Mouse (Mus musculus) left cerebral cortex, adult 8-10 months (tissue): ENCODE results near the gene Aff3. TPM values are rescaled to one million over a fixed set of nuclear protein-coding genes. Genes with fewer than 3 reads are reported as not detected.

Experiments used
- DNase-seq, 2 experiments: peaks; one replicate each; pipeline ENCODE4 v3.0.0; 2022; ENCODE audit warnings: low spot score in 2 of 2
- total RNA-seq, 4 experiments: library from RNA; stranded (reverse); gene quantifications; 2 replicates each; pipeline ENCODE4 v1.2.4; 2022

Aff3 gene
- total RNA-seq, 4 experiments from 2014 or later, result 96.9 to 118 (median 107) TPM

DNA sequence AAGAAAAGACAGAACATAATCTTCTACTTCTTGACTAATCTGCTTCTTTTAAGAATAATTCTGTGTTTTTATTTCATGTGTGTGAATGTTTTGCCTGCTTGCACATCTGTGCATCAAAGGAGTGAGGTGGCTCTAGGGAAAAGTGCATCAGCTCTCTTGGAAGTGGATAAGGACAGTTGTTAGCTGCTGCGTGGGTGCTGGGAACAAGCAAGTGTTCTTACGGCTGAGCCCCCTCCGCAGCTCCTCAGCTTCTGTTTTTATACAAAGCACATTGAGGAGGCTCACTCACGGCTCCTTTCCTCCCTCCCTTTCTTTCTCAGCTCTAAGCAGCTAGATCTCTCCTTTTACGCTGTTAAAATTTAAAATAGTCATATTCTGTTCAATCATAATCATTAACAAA, 340.5 kb downstream of the Aff3 start:
- no peak for DNase-seq

DNA sequence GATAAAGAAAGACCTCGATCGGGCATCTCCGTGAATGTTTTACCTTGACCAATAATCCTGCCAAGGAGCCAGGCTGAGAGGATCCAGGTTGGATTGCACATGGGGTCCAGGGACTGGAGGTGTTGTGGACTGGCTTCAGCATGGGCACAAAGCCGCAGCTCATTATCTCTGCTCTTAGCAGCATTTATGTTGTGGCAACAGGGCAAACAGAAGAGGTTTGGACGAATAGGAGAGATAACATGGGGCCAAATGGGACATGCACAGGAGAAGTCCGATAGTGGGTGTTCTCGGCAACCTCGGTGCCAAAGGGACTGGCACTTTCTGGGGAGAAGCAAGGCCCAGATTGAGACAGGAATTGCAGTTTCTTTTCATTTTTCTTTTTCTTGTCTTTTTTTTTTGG, 342.9 kb downstream of the Aff3 start:
- no peak for DNase-seq

GRCm38 (mm10) chr1:38320971-38321305, 343.8 kb downstream of the Aff3 start:
- DNase-seq, result no peak

GRCm38 (mm10) chr1:38320126-38320970, 344.4 kb downstream of the Aff3 start:
- no peak for DNase-seq

DNA sequence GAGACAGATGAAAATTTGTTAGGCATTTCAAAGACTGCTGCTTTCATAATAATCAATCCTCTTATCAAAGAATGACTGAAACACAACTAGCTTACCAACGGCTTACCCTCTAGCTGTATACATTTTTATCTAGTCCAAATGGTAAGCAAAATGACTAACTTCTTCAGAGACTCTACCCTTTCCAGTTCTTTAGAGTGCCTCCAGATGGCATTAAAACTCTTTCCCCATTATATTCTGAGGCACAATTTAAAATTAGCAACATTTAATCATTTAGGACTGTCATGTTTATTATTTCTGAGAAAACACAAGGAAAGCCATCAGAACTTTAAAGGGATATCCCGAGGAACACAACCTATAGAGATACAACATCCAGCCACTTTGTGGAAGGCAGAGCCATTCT, 346.1 kb downstream of the Aff3 start:
- no peak for DNase-seq

DNA sequence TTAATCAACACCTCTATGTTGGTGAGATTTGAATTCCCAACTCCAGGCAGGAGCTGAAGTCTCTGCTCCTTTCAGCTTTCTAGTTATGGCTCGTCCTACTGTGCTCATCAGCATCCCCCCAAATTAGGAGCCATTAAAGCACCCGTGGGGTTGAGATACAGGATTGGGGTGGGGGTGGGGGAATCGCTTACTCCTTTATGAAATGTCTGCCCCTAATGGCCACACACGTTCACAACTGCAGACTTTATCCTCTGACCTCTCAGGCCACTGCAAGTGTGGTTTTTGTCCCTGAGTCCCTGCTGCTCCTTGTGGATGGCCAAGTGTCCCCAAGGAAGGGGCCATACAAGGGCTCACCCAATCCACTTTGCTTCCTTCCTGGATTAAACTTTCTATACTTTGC, 348.8 kb downstream of the Aff3 start:
- no peak for DNase-seq

GRCm38 (mm10) chr1:38310496-38310895, 354.3 kb downstream of the Aff3 start:
- no peak for DNase-seq

DNA sequence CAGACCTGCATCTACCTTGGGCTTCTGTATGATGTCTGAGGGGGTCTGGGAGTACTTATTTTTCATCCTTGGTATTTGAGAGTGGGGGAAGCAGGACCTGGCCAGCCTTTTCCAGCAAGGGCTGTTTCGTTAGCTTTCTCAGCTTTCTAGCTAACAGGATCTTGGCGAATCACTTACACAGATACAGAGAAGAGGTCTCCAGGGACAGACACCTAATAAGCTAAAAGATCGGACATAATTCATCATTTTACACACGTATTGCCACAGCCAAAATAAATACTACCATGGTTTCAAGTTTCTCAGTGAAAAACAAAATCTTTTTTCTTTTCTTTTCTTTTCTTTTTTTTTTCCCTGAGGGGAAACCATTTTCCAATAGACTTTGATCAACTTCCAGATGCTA, 354.7 kb downstream of the Aff3 start:
- DNase-seq, result no peak

DNA sequence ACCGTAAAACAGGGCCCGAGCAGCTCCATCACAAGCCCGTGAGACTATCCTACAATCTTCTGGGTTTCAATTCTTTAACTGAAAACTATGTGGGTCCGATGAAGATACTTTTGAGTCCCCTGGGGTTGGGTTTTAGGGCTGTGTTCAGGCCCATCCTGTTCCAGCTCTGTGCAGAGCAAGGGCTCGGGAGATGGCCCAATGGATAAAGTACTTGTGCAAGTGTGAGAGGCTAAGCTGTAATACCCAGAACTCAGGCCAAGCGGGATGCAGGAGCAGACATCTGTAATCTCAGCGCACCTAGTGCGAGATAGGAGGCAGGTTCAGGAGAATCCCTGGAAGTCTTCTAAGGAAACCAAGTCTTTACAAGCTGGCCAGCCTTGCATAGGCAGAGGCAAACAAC, 355.4 kb downstream of the Aff3 start:
- DNase-seq, result no peak

GRCm38 (mm10) chr1:38308705-38308996, 356.1 kb downstream of the Aff3 start:
- no peak for DNase-seq

- no peak for DNase-seq
Measured at GRCm38 (mm10) chr1:38307821-38308704, 356.7 kb downstream of the Aff3 start.

GRCm38 (mm10) chr1:38307234-38307633, 357.5 kb downstream of the Aff3 start:
- DNase-seq, result no peak

DNA sequence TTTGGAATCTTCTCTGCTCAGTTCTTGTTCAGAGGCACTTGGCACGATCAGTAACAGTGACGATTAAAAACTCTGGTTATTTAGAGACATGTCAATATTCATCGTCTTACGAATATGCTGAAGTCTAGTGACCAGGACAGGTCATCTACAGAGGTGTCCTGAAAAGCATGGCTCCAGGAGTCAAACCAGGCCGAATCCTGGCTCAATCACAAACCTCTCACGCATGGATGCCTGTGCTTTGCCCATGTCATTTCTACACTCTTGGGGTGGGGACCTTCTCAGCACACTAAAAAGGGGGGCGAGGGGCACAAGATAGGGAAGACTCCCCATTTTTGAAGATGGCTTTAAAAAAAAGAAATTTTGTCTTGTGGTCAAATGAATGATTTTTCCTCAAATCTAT, 358.6 kb downstream of the Aff3 start:
- no peak for DNase-seq

DNA sequence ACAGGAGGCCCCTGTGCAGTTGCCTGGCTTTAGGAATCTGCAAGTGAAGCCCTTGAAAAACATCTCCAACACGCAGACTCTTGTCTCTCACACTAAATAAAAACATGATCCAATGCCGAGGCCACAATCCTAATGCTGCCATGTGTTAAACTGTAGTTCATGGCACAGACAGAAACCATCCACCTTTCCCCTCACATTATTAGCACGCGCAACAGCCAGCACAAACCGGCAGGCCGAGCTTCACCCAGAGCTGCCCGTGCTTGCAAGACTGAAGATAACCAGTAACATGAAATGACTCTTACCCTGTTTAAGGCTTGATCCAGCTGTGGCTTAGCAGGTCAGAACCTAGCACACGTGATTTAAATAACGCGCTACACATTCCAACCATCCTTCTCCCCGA, 360.4 kb downstream of the Aff3 start:
- no peak for DNase-seq

DNA sequence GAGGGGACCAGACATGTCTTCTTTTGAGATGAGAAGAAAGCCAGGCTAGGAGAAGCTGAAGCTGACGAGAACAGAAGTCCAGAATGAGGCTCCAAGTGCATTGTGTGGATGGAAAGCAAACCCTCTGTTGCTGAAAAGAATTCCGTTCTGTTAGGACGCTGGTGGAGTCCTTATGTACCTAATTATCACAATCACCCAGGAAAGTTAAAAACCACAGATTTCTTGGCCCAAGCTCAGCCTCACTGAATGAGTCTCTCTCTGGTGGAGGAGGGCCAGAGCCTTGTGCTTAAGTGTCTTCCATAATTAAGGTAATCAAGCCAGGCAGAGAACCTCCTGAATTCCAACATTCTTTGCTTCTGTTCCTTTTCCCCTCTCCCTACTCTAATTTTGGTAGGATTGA, 366.5 kb downstream of the Aff3 start:
- DNase-seq, result no peak

- DNase-seq, result no peak
Measured at GRCm38 (mm10) chr1:38294906-38295305, 369.8 kb downstream of the Aff3 start.

GRCm38 (mm10) chr1:38294336-38294695, 370.4 kb downstream of the Aff3 start:
- DNase-seq, result no peak

DNA sequence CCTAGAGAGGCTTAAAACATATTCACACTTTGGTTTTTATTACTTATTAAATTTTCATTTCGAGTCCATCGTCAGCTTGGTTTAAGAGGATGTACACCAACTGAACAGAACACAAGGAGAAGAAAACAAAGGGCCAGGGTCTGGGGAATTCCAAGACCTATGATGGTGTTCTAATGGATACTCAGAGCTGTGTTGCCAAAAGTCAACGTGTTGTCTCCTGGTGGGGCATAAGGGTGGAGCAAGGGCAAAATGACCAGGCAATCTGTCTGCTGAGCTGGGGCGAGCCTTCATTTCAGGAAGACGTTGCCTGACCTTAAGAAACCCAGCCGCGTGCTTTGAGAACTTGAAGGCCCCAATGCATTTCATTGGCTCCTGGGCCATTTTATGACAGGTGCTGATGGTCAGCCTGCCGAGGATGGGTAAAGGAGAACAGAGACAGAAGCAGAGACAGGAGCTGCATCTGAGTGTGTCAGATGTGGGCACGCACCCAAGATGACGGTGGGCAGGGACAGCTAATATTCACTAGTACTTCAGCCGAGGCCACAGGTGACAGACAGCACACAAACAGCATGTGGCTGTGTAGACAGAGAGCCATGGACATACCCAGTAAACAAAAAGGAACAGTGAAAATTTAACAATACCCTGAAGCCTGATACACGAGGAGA, 371.0 kb downstream of the Aff3 start:
- DNase-seq, result no peak

GRCm38 (mm10) chr1:38292851-38293250, 371.9 kb downstream of the Aff3 start:
- no peak for DNase-seq

- DNase-seq, result no peak
Measured at GRCm38 (mm10) chr1:38291915-38292314, 372.8 kb downstream of the Aff3 start.

DNA sequence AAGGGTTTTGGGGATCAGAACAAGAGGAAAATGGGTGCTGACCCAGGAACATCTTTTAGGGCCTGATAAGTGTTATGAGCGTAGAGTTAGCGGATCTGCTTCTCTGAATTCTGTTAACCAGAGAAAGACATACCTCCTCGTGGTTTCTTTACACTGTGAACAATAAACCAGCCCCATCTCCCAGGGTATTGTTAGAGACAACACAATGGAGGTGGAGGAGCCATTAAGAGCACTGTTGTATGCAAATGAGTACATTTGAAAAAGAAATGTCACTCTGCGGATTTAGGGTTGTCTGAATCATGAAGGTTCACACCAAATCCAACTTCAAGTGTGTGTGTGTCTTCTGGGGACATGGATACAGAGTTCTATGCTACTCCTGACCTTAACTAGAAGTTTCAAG, 373.3 kb downstream of the Aff3 start:
- DNase-seq, result no peak

- DNase-seq, result no peak
Measured at GRCm38 (mm10) chr1:38290881-38291280, 373.9 kb downstream of the Aff3 start.
